Mouse (Mus musculus): ENCODE results near the gene Slc4a3. TPM values are rescaled to one million over a fixed set of nuclear protein-coding genes. Genes with fewer than 3 reads are reported as not detected.

Slc4a3 gene
- polyA plus RNA-seq, 1 experiment, result 1.9 TPM

DNA sequence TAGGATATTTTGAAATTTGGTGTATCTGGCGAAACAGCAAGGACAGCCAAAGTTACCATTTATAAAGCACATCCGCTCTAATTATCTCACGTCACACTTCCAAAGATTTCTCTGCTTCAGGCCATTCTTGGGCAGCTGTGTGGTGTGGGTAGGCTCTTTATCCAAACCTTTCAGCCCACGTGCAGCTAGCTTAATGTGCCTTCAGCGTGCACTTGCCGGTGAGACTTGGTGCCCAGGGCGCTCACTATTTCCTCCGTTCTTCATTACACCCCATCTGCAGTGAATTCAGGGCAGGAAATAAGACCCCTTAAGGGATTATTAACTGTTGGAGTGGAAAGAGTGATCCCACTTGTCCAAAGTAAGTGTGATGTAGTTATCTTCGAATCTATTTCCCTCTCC is 63.2 kb downstream of the Slc4a3 start:
- no peaks in the 10 kb centered on the region for H3K4me1 ChIP-seq
- no peak overlapping the region for H3K4me3 ChIP-seq (replicated peaks)
- H3K36me3 ChIP-seq (replicated peaks; ENCODE audit: low read length), result no peaks in the 10 kb centered on the region
- peaks cover 2% of the 10 kb centered on the region for H3K27me3 ChIP-seq (replicated peaks)
- TF ChIP-seq GATA1 (IDR thresholded peaks at IDR 0.05; ENCODE audit: borderline replicate concordance, low read length) (no peak), FLI1 (IDR thresholded peaks at IDR 0.05; ENCODE audit: low read length) (no peak)
- peaks cover 5% of the 10 kb centered on the region; the same call in 1 of the 2 replicates for H3K9me3 ChIP-seq

- TF ChIP-seq GATA1 (IDR thresholded peaks at IDR 0.05; ENCODE audit: borderline replicate concordance, low read length), result no peak
- no peak for TF ChIP-seq FLI1 (IDR thresholded peaks at IDR 0.05; ENCODE audit: low read length)
- no peak overlapping the region for H3K4me3 ChIP-seq (replicated peaks)
- peaks cover 2% of the 10 kb centered on the region for H3K27me3 ChIP-seq (replicated peaks)
- H3K9me3 ChIP-seq, result peaks cover 10% of the 10 kb centered on the region
- no peaks in the 10 kb centered on the region for H3K36me3 ChIP-seq (replicated peaks; ENCODE audit: low read length)
- H3K4me1 ChIP-seq, result no peaks in the 10 kb centered on the region
These were observed 64.5 kb downstream of the Slc4a3 start for GRCm38 (mm10) chr1:75610553-75610952.

Other genes with a start within 250 kb of the Slc4a3 start
- 165 and 178 TPM in 2 replicates for gene Dnpep, start 228.3 kb upstream of the Slc4a3 start, polyA plus RNA-seq (2012; ENCODE audit: insufficient read depth, low replicate concordance)
- 0.11 TPM in 1 of 2 replicates, not detected in the other for gene Des, start 185.9 kb upstream of the Slc4a3 start, polyA plus RNA-seq (2012; ENCODE audit: insufficient read depth, low replicate concordance)
- 48.7 TPM in 1 of 2 replicates, not detected in the other for gene Speg, start 171.0 kb upstream of the Slc4a3 start, polyA plus RNA-seq (2012; ENCODE audit: insufficient read depth, low replicate concordance)
- gene Gmppa, start 110.3 kb upstream of the Slc4a3 start, polyA plus RNA-seq (2012; ENCODE audit: insufficient read depth, low replicate concordance), result 234 and 693 TPM in 2 replicates
- 0.13 TPM in 1 of 2 replicates, not detected in the other for gene Asic4, start 95.8 kb upstream of the Slc4a3 start, polyA plus RNA-seq (2012; ENCODE audit: insufficient read depth, low replicate concordance)
- gene Chpf, start 67.0 kb upstream of the Slc4a3 start, polyA plus RNA-seq (2012; ENCODE audit: insufficient read depth, low replicate concordance), result 9.2 and 30.3 TPM in 2 replicates
- gene Tmem198, start 66.7 kb upstream of the Slc4a3 start, polyA plus RNA-seq (2012; ENCODE audit: insufficient read depth, low replicate concordance), result 1.7 TPM in 1 of 2 replicates, not detected in the other
- gene Obsl1, start 39.8 kb upstream of the Slc4a3 start, polyA plus RNA-seq (2012; ENCODE audit: insufficient read depth, low replicate concordance), result 8.6 and 12.9 TPM in 2 replicates
- gene Inha, start 39.2 kb upstream of the Slc4a3 start, polyA plus RNA-seq (2012; ENCODE audit: insufficient read depth, low replicate concordance), result 2.3 and 2.4 TPM in 2 replicates
- gene Stk11ip, start 24.7 kb upstream of the Slc4a3 start, polyA plus RNA-seq (2012; ENCODE audit: insufficient read depth, low replicate concordance), result 35.7 and 52.7 TPM in 2 replicates